Mouse (Mus musculus) kidney, embryonic 15.5 days (tissue): Measurements from ENCODE around the gene Dstn. TPM values are rescaled to one million over a fixed set of nuclear protein-coding genes. Genes with fewer than 3 reads are reported as not detected.
A peak's percentile ranks its signal among the peaks of the same experiment; 100 is the strongest.

Source experiments
- ATAC-seq: fragments of 200-750 bp; cut with Nextera tagmentation; replicated peaks from 2 replicates; pipeline ENCODE4 v1.8.0; 2017; ENCODE audit warnings: moderate TSS enrichment; ENCODE audit not compliant: low FRiP score
- H3K27ac ChIP-seq: fragments of 300-500 bp; sonication (generic); 2 replicates; pipeline ENCODE4 v1.5.1; 2015; ENCODE audit warnings: mild to moderate bottlenecking, inconsistent platforms
- H3K27me3 ChIP-seq: fragments of 300-500 bp; sonication (generic); 2 replicates; pipeline ENCODE4 v1.6.1; 2015; ENCODE audit warnings: inconsistent platforms
- H3K36me3 ChIP-seq: fragments of 300-500 bp; sonication (generic); 2 replicates; pipeline ENCODE4 v1.6.1; 2015; ENCODE audit warnings: inconsistent platforms
- H3K4me1 ChIP-seq: fragments of 300-500 bp; sonication (generic); 2 replicates; pipeline ENCODE4 v1.6.1; 2015; ENCODE audit warnings: inconsistent platforms
- H3K4me2 ChIP-seq: fragments of 300-500 bp; sonication (generic); 2 replicates; pipeline ENCODE4 v1.6.1; 2015; ENCODE audit warnings: moderate library complexity, mild to moderate bottlenecking, inconsistent platforms
- H3K4me3 ChIP-seq: fragments of 300-500 bp; sonication (generic); replicated peaks from 2 replicates; pipeline ENCODE4 v1.5.1; 2015; ENCODE audit warnings: mild to moderate bottlenecking, inconsistent platforms
- H3K9ac ChIP-seq: fragments of 300-500 bp; sonication (generic); 2 replicates; pipeline ENCODE4 v1.6.1; 2015; ENCODE audit warnings: mild to moderate bottlenecking, inconsistent platforms
- H3K9me3 ChIP-seq: fragments of 300-500 bp; sonication (generic); replicated peaks from 2 replicates; pipeline ENCODE4 v1.6.1; 2016; ENCODE audit warnings: inconsistent platforms
- WGBS: fragments of 180-500 bp; shearing (Covaris S2); methylation state at CpG from one replicate; pipeline ENCODE4 v1.1.7; 2015; ENCODE audit warnings: mixed read lengths; 5-methylcytosine and 5-hydroxymethylcytosine counted together
- polyA plus RNA-seq: library from polyadenylated mRNA; unstranded; fragments of >200 nt; fragmentation: Nextera tagmentation; extraction: Ambion mirVana; gene quantifications from 2 replicates; pipeline ENCODE4 v1.2.1, GENCODE M21; 2015

The Dstn gene
- polyA plus RNA-seq, 1 experiment from 2014 or later, result 407 TPM

GRCm38 (mm10) chr2:143891302-143892048, 23.6 kb upstream of the Dstn start:
- H3K4me2 ChIP-seq, result no peak overlapping the region
- no peaks in the 10 kb centered on the region for H3K27me3 ChIP-seq
- no peak overlapping the region for H3K9ac ChIP-seq
- no peak overlapping the region for H3K27ac ChIP-seq
- no peaks in the 10 kb centered on the region for H3K36me3 ChIP-seq
- 0 out of 2 replicates have a peak, but pooled peaks have one; percentile 46 for ATAC-seq
- 80% methylated on average over 10 of the region's 10 CpGs for WGBS
- H3K4me1 ChIP-seq, result no peaks in the 10 kb centered on the region
- no peaks in the 10 kb centered on the region for H3K9me3 ChIP-seq
- H3K4me3 ChIP-seq, result no peak overlapping the region

- Histone ChIP-seq H3K36me3 (no peaks in the 10 kb centered on the region), H3K27me3 (no peaks in the 10 kb centered on the region), H3K4me2 (no peak overlapping the region), H3K9me3 (no peaks in the 10 kb centered on the region), H3K4me1 (no peaks in the 10 kb centered on the region), H3K27ac (no peak overlapping the region), H3K4me3 (no peak overlapping the region), H3K9ac (no peak overlapping the region)
- WGBS, result 87% methylated on average over 9 of the region's 9 CpGs
- ATAC-seq, result no peak
These were observed 15.5 kb upstream of the Dstn start for GRCm38 (mm10) chr2:143899470-143900220.

GRCm38 (mm10) chr2:143900821-143901351, 14.2 kb upstream of the Dstn start:
- no peaks in the 10 kb centered on the region for H3K36me3 ChIP-seq
- no peaks in the 10 kb centered on the region for H3K9me3 ChIP-seq
- H3K27me3 ChIP-seq, result no peaks in the 10 kb centered on the region
- 74% methylated on average over 5 of the region's 5 CpGs for WGBS
- H3K4me2 ChIP-seq, result no peak overlapping the region
- no peak overlapping the region for H3K27ac ChIP-seq
- no peaks in the 10 kb centered on the region for H3K4me1 ChIP-seq
- no peak overlapping the region for H3K4me3 ChIP-seq
- ATAC-seq, result no peak
- H3K9ac ChIP-seq, result no peak overlapping the region

- H3K4me2 ChIP-seq, result no peak overlapping the region
- H3K9me3 ChIP-seq, result no peaks in the 10 kb centered on the region
- WGBS, result 56% methylated on average over 9 of the region's 9 CpGs
- H3K9ac ChIP-seq, result no peak overlapping the region
- peak overlapping the region; percentile 41; the same call in 1 of the 2 replicates for H3K27ac ChIP-seq
- H3K4me1 ChIP-seq, result no peaks in the 10 kb centered on the region
- H3K36me3 ChIP-seq, result no peaks in the 10 kb centered on the region
- no peak overlapping the region for H3K4me3 ChIP-seq
- H3K27me3 ChIP-seq, result no peaks in the 10 kb centered on the region
- no peak; the same call in 1 of the 2 replicates for ATAC-seq
These were observed 11.6 kb upstream of the Dstn start for GRCm38 (mm10) chr2:143903376-143904045.

- no peak for ATAC-seq
- no peak overlapping the region for H3K9ac ChIP-seq
- no peak overlapping the region for H3K4me3 ChIP-seq
- no peaks in the 10 kb centered on the region for H3K4me1 ChIP-seq
- WGBS, result 75% methylated on average over 5 of the region's 5 CpGs
- H3K27ac ChIP-seq, result no peak overlapping the region
- H3K27me3 ChIP-seq, result no peaks in the 10 kb centered on the region
- no peaks in the 10 kb centered on the region for H3K9me3 ChIP-seq
- no peak overlapping the region for H3K4me2 ChIP-seq
- no peaks in the 10 kb centered on the region for H3K36me3 ChIP-seq
These were observed 10.2 kb upstream of the Dstn start for GRCm38 (mm10) chr2:143904896-143905295.

GRCm38 (mm10) chr2:143909230-143909629, 5.9 kb upstream of the Dstn start:
- H3K4me3 ChIP-seq, result no peak overlapping the region
- H3K36me3 ChIP-seq, result no peaks in the 10 kb centered on the region
- WGBS, result 69% methylated on average over 2 of the region's 2 CpGs
- H3K27ac ChIP-seq, result no peak overlapping the region
- H3K27me3 ChIP-seq, result no peaks in the 10 kb centered on the region
- no peaks in the 10 kb centered on the region for H3K4me1 ChIP-seq
- no peak for ATAC-seq
- H3K4me2 ChIP-seq, result no peak overlapping the region
- H3K9me3 ChIP-seq, result no peaks in the 10 kb centered on the region
- H3K9ac ChIP-seq, result no peak overlapping the region

GRCm38 (mm10) chr2:143912199-143912598, 2.9 kb upstream of the Dstn start:
- WGBS, result 98% methylated on average over 2 of the region's 2 CpGs

GRCm38 (mm10) chr2:143914221-143914620, 899 bp upstream of the Dstn start:
- peak overlapping the region; percentile 73 for H3K4me2 ChIP-seq
- peak overlapping the region; percentile 86 for H3K9ac ChIP-seq
- H3K4me1 ChIP-seq, result peaks cover 31% of the 10 kb centered on the region
- H3K4me3 ChIP-seq, result peak overlapping the region; percentile 84
- no peaks in the 10 kb centered on the region for H3K9me3 ChIP-seq
- H3K36me3 ChIP-seq, result no peaks in the 10 kb centered on the region
- 5% methylated on average over 10 of the region's 10 CpGs for WGBS
- peak overlapping the region; percentile 99 for H3K27ac ChIP-seq
- ATAC-seq, result no peak
- H3K27me3 ChIP-seq, result no peaks in the 10 kb centered on the region

More at GRCm38 (mm10) chr2:143912199-143912598, 2.9 kb upstream of the Dstn start:
- Histone ChIP-seq H3K4me2 (no peak overlapping the region), H3K4me1 (peaks cover 12% of the 10 kb centered on the region), H3K4me3 (no peak overlapping the region), H3K27ac (no peak overlapping the region), H3K27me3 (no peaks in the 10 kb centered on the region), H3K36me3 (no peaks in the 10 kb centered on the region), H3K9me3 (no peaks in the 10 kb centered on the region), H3K9ac (no peak overlapping the region)
- ATAC-seq, result no peak

- H3K4me3 ChIP-seq, result peak overlapping the region; percentile 84
- peak overlapping the region; percentile 73 for H3K4me2 ChIP-seq
- H3K9me3 ChIP-seq, result no peaks in the 10 kb centered on the region
- under 1% methylated on average over 32 of the region's 32 CpGs for WGBS
- no peaks in the 10 kb centered on the region for H3K36me3 ChIP-seq
- peak overlapping the region; percentile 99 for H3K27ac ChIP-seq
- peak; percentile 19; the same call in 1 of the 2 replicates for ATAC-seq
- no peaks in the 10 kb centered on the region for H3K27me3 ChIP-seq
- peak overlapping the region; percentile 86 for H3K9ac ChIP-seq
- H3K4me1 ChIP-seq, result peaks cover 35% of the 10 kb centered on the region
These were observed 548 bp downstream of the Dstn start for GRCm38 (mm10) chr2:143915600-143916135.

GRCm38 (mm10) chr2:143916229-143916628, 1.1 kb downstream of the Dstn start:
- 7% methylated on average over 5 of the region's 5 CpGs for WGBS
- H3K27me3 ChIP-seq, result no peaks in the 10 kb centered on the region

GRCm38 (mm10) chr2:143917622-143918021, 2.5 kb downstream of the Dstn start:
- 67% methylated on average over 5 of the region's 5 CpGs for WGBS
- H3K9ac ChIP-seq, result no peak overlapping the region
- H3K27ac ChIP-seq, result no peak overlapping the region
- peaks cover 35% of the 10 kb centered on the region for H3K4me1 ChIP-seq
- H3K36me3 ChIP-seq, result no peaks in the 10 kb centered on the region
- H3K27me3 ChIP-seq, result no peaks in the 10 kb centered on the region
- peak overlapping the region; percentile 73 for H3K4me2 ChIP-seq
- ATAC-seq, result no peak
- no peak overlapping the region for H3K4me3 ChIP-seq
- H3K9me3 ChIP-seq, result no peaks in the 10 kb centered on the region

More at GRCm38 (mm10) chr2:143916229-143916628, 1.1 kb downstream of the Dstn start:
- Histone ChIP-seq H3K4me2 (peak overlapping the region; percentile 73), H3K36me3 (no peaks in the 10 kb centered on the region), H3K4me1 (peaks cover 35% of the 10 kb centered on the region), H3K27ac (peak overlapping the region; percentile 99), H3K4me3 (peak overlapping the region; percentile 84), H3K9me3 (no peaks in the 10 kb centered on the region), H3K9ac (peak overlapping the region; percentile 86)
- no peak for ATAC-seq
